10 mouse cellular contexts compared by ENCODE assay signal in genomic region chr2:6707959-6708519, GRCm38 (mm10).
DNase-seq lines count a peak whose midpoint lies in the region; ATAC-seq and TF ChIP-seq lines count a peak whose summit lies in the region.
"Had no signal": no experiment of that assay in that cellular context is flagged by ENCODE, and none has a peak within 500 bp of the region (broad histone marks: within the 10 kb centered on the region; RNA-seq: fewer than 3 reads in every experiment).

No protein-coding gene starts in this region.

- DNase-seq in kidney, postnatal 14 days, result no peak
- no peak for DNase-seq in CH12.LX (ENCODE audit: extremely low read depth)
- DNase-seq in hindbrain, postnatal 0 days (ENCODE audit: low spot score), result peak; percentile 30
- DNase-seq in ovary, postnatal 10 days (ENCODE audit: low spot score), result no peak
- no peak for DNase-seq in frontal cortex, adult 2 months (ENCODE audit: extremely low spot score in 1 of 2, low spot score in 1 of 2)
- DNase-seq: cerebellum, adult 9-10 months had no signal

- H3K4me1 ChIP-seq in kidney, embryonic 16.5 days (ENCODE audit: insufficient read depth, low read length), result no peaks in the 10 kb centered on the region; the same call in 1 of the 2 replicates
- H3K4me1 ChIP-seq in CH12.LX (ENCODE audit: control insufficient read depth in 1 of 2, insufficient read depth in 2 of 2), result peaks cover 27 to 99% of the 10 kb centered on the region in 2 experiments
- peaks cover 9% of the 10 kb centered on the region; the same call in 1 of the 2 replicates for H3K4me1 ChIP-seq in brown adipose tissue, adult 24 weeks (ENCODE audit: control insufficient read depth, insufficient read depth, insufficient read length, low read length)
- H3K4me1 ChIP-seq in hindbrain, postnatal 0 days (ENCODE audit: insufficient read depth, low read length), result peaks cover 8% of the 10 kb centered on the region; the same call in 1 of the 2 replicates

- peak; percentile 49 for ATAC-seq in kidney, embryonic 16.5 days (ENCODE audit: low FRiP score, low TSS enrichment)
- 0 out of 2 replicates have a peak, but pooled peaks have one; percentile 27 for ATAC-seq in hindbrain, postnatal 0 days
- ATAC-seq in frontal cortex, adult (ENCODE audit: low TSS enrichment), result no peak

- no peak overlapping the region for H3K4me3 ChIP-seq in kidney, embryonic 16.5 days (ENCODE audit: low read length)
- H3K4me3 ChIP-seq in CH12.LX (replicated peaks in 1 of 3; ENCODE audit: low read depth in 2 of 3, low read length in 2 of 3, poor library complexity in 1 of 3), result peak overlapping the region in 1 of 3 experiments; percentile 30
- no peak overlapping the region for H3K4me3 ChIP-seq in brown adipose tissue, adult 24 weeks (ENCODE audit: insufficient read depth, low read depth, low read length)
- no peak overlapping the region for H3K4me3 ChIP-seq in hindbrain, postnatal 0 days (ENCODE audit: low read length)
- H3K4me3 ChIP-seq: myocyte had no signal

- no peaks in the 10 kb centered on the region for H3K9me3 ChIP-seq in kidney, embryonic 16.5 days (ENCODE audit: low read length)
- H3K9me3 ChIP-seq in CH12.LX (replicated peaks; ENCODE audit: low read length), result no peaks in the 10 kb centered on the region
- H3K9me3 ChIP-seq in hindbrain, postnatal 0 days (ENCODE audit: low read length), result no peaks in the 10 kb centered on the region

- TF ChIP-seq POLR2A in CH12.LX (IDR thresholded peaks at IDR 0.05; ENCODE audit: low read depth, low read length), result no peak

- H3K27ac ChIP-seq in kidney, embryonic 16.5 days (ENCODE audit: low read length), result no peak overlapping the region
- peak overlapping the region; percentile 93 for H3K27ac ChIP-seq in CH12.LX (ENCODE audit: insufficient read depth, low read depth)
- peak overlapping the region; percentile 41; the same call in 1 of the 2 replicates for H3K27ac ChIP-seq in brown adipose tissue, adult 24 weeks (replicated peaks; ENCODE audit: low read depth, low read length)
- no peak overlapping the region for H3K27ac ChIP-seq in hindbrain, postnatal 0 days

- TF ChIP-seq EP300 in CH12.LX (IDR thresholded peaks at IDR 0.05; ENCODE audit: low read length), result no peak

- WGBS in kidney, embryonic 16.5 days, result 37% methylated on average over 5 of the region's 5 CpGs
- WGBS in hindbrain, postnatal 0 days, result 25% methylated on average over 5 of the region's 5 CpGs

- H3K36me3 ChIP-seq in kidney, embryonic 16.5 days (ENCODE audit: insufficient read depth, low read length), result no peaks in the 10 kb centered on the region
- peaks cover 2 to 33% of the 10 kb centered on the region in 2 experiments for H3K36me3 ChIP-seq in CH12.LX (replicated peaks in 1 of 2; ENCODE audit: control insufficient read depth in 1 of 2, insufficient read depth in 1 of 2, low read length in 1 of 2)
- no peaks in the 10 kb centered on the region for H3K36me3 ChIP-seq in hindbrain, postnatal 0 days (ENCODE audit: insufficient read depth, low read length)

- dilution Hi-C loops in CH12.LX (cut with MboI; ENCODE audit: extremely low pct_ligation_motif_present, extremely low pct_unique_long_range_greater_than_20kb, low sequenced_read_pairs), result no loop called here

- no peaks in the 10 kb centered on the region for H3K27me3 ChIP-seq in kidney, embryonic 16.5 days (ENCODE audit: insufficient read depth, low read length)
- no peaks in the 10 kb centered on the region for H3K27me3 ChIP-seq in CH12.LX (replicated peaks)
- H3K27me3 ChIP-seq in hindbrain, postnatal 0 days (ENCODE audit: insufficient read depth, low read length), result no peaks in the 10 kb centered on the region

- in situ Hi-C loops in CH12.LX (cut with MboI; ENCODE audit: low pct_ligation_motif_present, low pct_unique_long_range_greater_than_20kb, low sequenced_read_pairs), result loop anchor here (25.0 kb wide), 1 partner anchor 271 kb away; no protein-coding TSS in a partner anchor

- no peak overlapping the region for H3K4me2 ChIP-seq in kidney, embryonic 16.5 days (replicated peaks; ENCODE audit: low read depth, low read length)
- H3K4me2 ChIP-seq in CH12.LX (ENCODE audit: insufficient read depth, low read depth, poor library complexity, severe bottlenecking), result peak overlapping the region; percentile 82
- no peak overlapping the region for H3K4me2 ChIP-seq in hindbrain, postnatal 0 days (ENCODE audit: low read depth, low read length)

- H3K9ac ChIP-seq in kidney, embryonic 16.5 days (replicated peaks; ENCODE audit: low read length), result no peak overlapping the region
- peak overlapping the region; percentile 47 for H3K9ac ChIP-seq in CH12.LX (ENCODE audit: insufficient read depth, low read depth)
- H3K9ac ChIP-seq in hindbrain, postnatal 0 days (replicated peaks; ENCODE audit: low read length), result no peak overlapping the region

- no peak for TF ChIP-seq RAD21 in CH12.LX (IDR thresholded peaks at IDR 0.05; ENCODE audit: low read depth, low read length)

- no peak for TF ChIP-seq CTCF in CH12.LX (conservative IDR thresholded peaks at IDR 0.05 in 1 of 2, IDR thresholded peaks at IDR 0.05 in 1 of 2; ENCODE audit: low read depth in 2 of 2, low read length in 2 of 2)
- TF ChIP-seq CTCF in hindbrain, postnatal 0 days (IDR thresholded peaks at IDR 0.05; ENCODE audit: low read depth), result no peak

- peaks cover 69% of the 10 kb centered on the region for H3K79me2 ChIP-seq in CH12.LX (replicated peaks; ENCODE audit: control insufficient read depth, extremely low read depth, insufficient read depth, poor library complexity, severe bottlenecking)

TF ChIP-seq in CH12.LX, 34 proteins besides CTCF, POLR2A, EP300 and RAD21:
- TF ChIP-seq ZNF384 (IDR thresholded peaks at IDR 0.05; ENCODE audit: low read depth, low read length) (no peak), ZKSCAN1 (IDR thresholded peaks at IDR 0.05; ENCODE audit: borderline replicate concordance, low read depth, low read length) (no peak), ZMIZ1 (IDR thresholded peaks at IDR 0.05; ENCODE audit: low read depth, low read length) (no peak), MAFK (IDR thresholded peaks at IDR 0.05; ENCODE audit: insufficient replicate concordance, low read length) (no peak), JUND (conservative IDR thresholded peaks at IDR 0.05; ENCODE audit: low read depth, low read length) (no peak), KAT2A (IDR thresholded peaks at IDR 0.05; ENCODE audit: insufficient replicate concordance, low read length) (no peak), NELFE (IDR thresholded peaks at IDR 0.05; ENCODE audit: low read depth, low read length) (no peak), RCOR1 (conservative IDR thresholded peaks at IDR 0.05; ENCODE audit: low read depth, low read length) (no peak), MAZ (IDR thresholded peaks at IDR 0.05; ENCODE audit: low read depth, low read length) (no peak), ELF1 (IDR thresholded peaks at IDR 0.05; ENCODE audit: low read depth, low read length) (no peak), MEF2A (IDR thresholded peaks at IDR 0.05; ENCODE audit: borderline replicate concordance, low read depth, low read length) (no peak), SMC3 (IDR thresholded peaks at IDR 0.05; ENCODE audit: low read depth, low read length) (no peak), BHLHE40 (IDR thresholded peaks at IDR 0.05; ENCODE audit: low read depth, low read length) (no peak), GABPA (IDR thresholded peaks at IDR 0.05; ENCODE audit: insufficient replicate concordance, low read depth, low read length) (no peak), E2F4 (IDR thresholded peaks at IDR 0.05; ENCODE audit: insufficient replicate concordance, low read depth, low read length) (no peak), MYC (IDR thresholded peaks at IDR 0.05; ENCODE audit: low read depth, low read length) (no peak), POLR2AphosphoS2 (IDR thresholded peaks at IDR 0.05; ENCODE audit: low read depth, low read length) (no peak), UBTF (IDR thresholded peaks at IDR 0.05; ENCODE audit: low read depth, low read length) (no peak), IRF4 (IDR thresholded peaks at IDR 0.05; ENCODE audit: low read depth, low read length) (no peak), USF2 (conservative IDR thresholded peaks at IDR 0.05; ENCODE audit: low read depth, low read length) (no peak)

Comparison
In these comparisons a context has a peak if more than half of its experiments do, and no peak if none do; other contexts are left out.
1. H3K27ac ChIP-seq: peak in CH12.LX (single experiment) and brown adipose tissue, adult 24 weeks (single experiment); none in kidney, embryonic 16.5 days (single experiment) and hindbrain, postnatal 0 days (single experiment).